ENCODE assay signal across 10 mouse cellular contexts in genomic region chr2:155663097-155663496, GRCm38 (mm10). TPM values are rescaled to one million over a fixed set of nuclear protein-coding genes. Genes with fewer than 3 reads are reported as not detected.
DNase-seq lines count a peak whose midpoint lies in the region; ATAC-seq lines count a peak whose summit lies in the region.
"Had no signal": no experiment of that assay in that cellular context is flagged by ENCODE, and none has a peak within 500 bp of the region (broad histone marks: within the 10 kb centered on the region; RNA-seq: fewer than 3 reads in every experiment).

No protein-coding gene starts in this region.

- H3K27me3 ChIP-seq in embryonic facial prominence, embryonic 14.5 days (replicated peaks; ENCODE audit: control insufficient read depth, insufficient read depth, low read length) = no peaks in the 10 kb centered on the region
- H3K27me3 ChIP-seq: heart, embryonic 15.5 days had no signal

- H3K9ac ChIP-seq in embryonic facial prominence, embryonic 14.5 days (ENCODE audit: low read depth, low read length) = no peak overlapping the region
- H3K9ac ChIP-seq: heart, embryonic 15.5 days had no signal

- no peak for ATAC-seq in embryonic facial prominence, embryonic 14.5 days (ENCODE audit: low read depth)

- no peaks in the 10 kb centered on the region for H3K4me1 ChIP-seq in embryonic facial prominence, embryonic 14.5 days (ENCODE audit: control insufficient read depth, insufficient read depth, low read length)
- H3K4me1 ChIP-seq: heart, embryonic 15.5 days had no signal

- H3K36me3 ChIP-seq in embryonic facial prominence, embryonic 14.5 days (ENCODE audit: control insufficient read depth, insufficient read depth, low read length) = peaks cover 93% of the 10 kb centered on the region

- 34% methylated on average over 5 of the region's 5 CpGs for WGBS in embryonic facial prominence, embryonic 14.5 days

- no peak overlapping the region for H3K27ac ChIP-seq in embryonic facial prominence, embryonic 14.5 days (replicated peaks; ENCODE audit: low read depth, low read length)
- H3K27ac ChIP-seq: heart, embryonic 15.5 days had no signal

- no peak overlapping the region for H3K4me3 ChIP-seq in embryonic facial prominence, embryonic 14.5 days (ENCODE audit: low read depth, low read length)
- H3K4me3 ChIP-seq: heart, embryonic 15.5 days; myocyte had no signal

- peak; percentile 46 for DNase-seq in gastrocnemius, postnatal 10 days
- no peak for DNase-seq in gastrocnemius, adult 8-10 months (ENCODE audit: low spot score in 2 of 2)
- DNase-seq in urinary bladder, postnatal 25 days (ENCODE audit: low spot score) = peak; percentile 31
- DNase-seq in urinary bladder, postnatal 10 days (ENCODE audit: low spot score) = no peak
- DNase-seq in embryonic facial prominence, embryonic 14.5 days (ENCODE audit: low spot score) = peak; percentile 76
- peak; percentile 43 to 83 for DNase-seq in layer of hippocampus, adult 18-20 months (ENCODE audit: low spot score in 2 of 2)
- DNase-seq in naive thymus-derived CD4-positive, alpha-beta T cell, adult 2 months (ENCODE audit: low read depth) = peak; percentile 79
- DNase-seq in ovary, postnatal 36 days (ENCODE audit: low spot score) = no peak

- no peaks in the 10 kb centered on the region for H3K9me3 ChIP-seq in embryonic facial prominence, embryonic 14.5 days (ENCODE audit: control insufficient read depth, low read length)
- H3K9me3 ChIP-seq: heart, embryonic 15.5 days had no signal

- no peak overlapping the region for H3K4me2 ChIP-seq in embryonic facial prominence, embryonic 14.5 days (ENCODE audit: low read depth, low read length)
- H3K4me2 ChIP-seq: heart, embryonic 15.5 days had no signal

RNA-seq across cellular contexts. Expression of gene Trpc4ap, which starts 29.1 kb away (rescaled TPM):
- total RNA-seq in gastrocnemius, postnatal 10 days (2021) = 10 to 100 TPM; 83.4 to 94.8 TPM
- total RNA-seq in gastrocnemius, adult 8-10 months (2022) = 100 to 1,000 TPM in 3 of 4 experiments, 10 to 100 TPM in 1; 95.4 to 104 (median 101) TPM
- 131 and 147 TPM in 2 replicates for polyA plus RNA-seq in embryonic facial prominence, embryonic 14.5 days (2014; fragmentation: Nextera tagmentation; extraction: Ambion mirVana)
- total RNA-seq in layer of hippocampus, adult 18-20 months (2021) = 100 to 1,000 TPM; 163 to 168 TPM

RNA-seq across cellular contexts. Expression of gene Myh7b, which starts 52.1 kb away (rescaled TPM):
- 1 to 10 TPM; 1.3 to 2.3 TPM for total RNA-seq in gastrocnemius, postnatal 10 days (2021)
- total RNA-seq in gastrocnemius, adult 8-10 months (2022) = 1 to 10 TPM; 2.8 to 4.8 (median 3.3) TPM
- 4.6 and 5.3 TPM in 2 replicates for polyA plus RNA-seq in embryonic facial prominence, embryonic 14.5 days (2014; fragmentation: Nextera tagmentation; extraction: Ambion mirVana)
- total RNA-seq in layer of hippocampus, adult 18-20 months (2021) = 1 to 10 TPM; 3.0 to 4.9 TPM

Comparison
In these comparisons a context has a peak if more than half of its experiments do, and no peak if none do; other contexts are left out.
1. DNase-seq: peak in gastrocnemius, postnatal 10 days (single experiment), urinary bladder, postnatal 25 days (single experiment), embryonic facial prominence, embryonic 14.5 days (single experiment), layer of hippocampus, adult 18-20 months (2 of 2) and naive thymus-derived CD4-positive, alpha-beta T cell, adult 2 months (single experiment); none in gastrocnemius, adult 8-10 months (0 of 2), urinary bladder, postnatal 10 days (single experiment) and ovary, postnatal 36 days (single experiment).